Mouse (Mus musculus): ENCODE results near the gene Vmn1r67. TPM values are rescaled to one million over a fixed set of nuclear protein-coding genes. Genes with fewer than 3 reads are reported as not detected.

Vmn1r67 gene
- total RNA-seq (2021) = not detected
- long read RNA-seq, experiment 1 = 0 reads
- long read RNA-seq, experiment 2 = 0 reads

- no peak for DNase-seq (ENCODE audit: low spot score in 2 of 2)
Observed at GRCm38 (mm10) chr7:10443031-10443430, at the start of gene Vmn1r67. Gene Vmn1r67 (plus strand): TSS chr7:10443331.

- DNase-seq (ENCODE audit: low spot score in 2 of 2) = no peak
Observed at GRCm38 (mm10) chr7:10458166-10458565, 15.0 kb downstream of the Vmn1r67 start.

GRCm38 (mm10) chr7:10479813-10480212, 36.7 kb downstream of the Vmn1r67 start:
- DNase-seq (ENCODE audit: low spot score in 2 of 2) = no peak

- DNase-seq (ENCODE audit: low spot score in 2 of 2) = no peak
Observed at GRCm38 (mm10) chr7:10480588-10481233, 37.6 kb downstream of the Vmn1r67 start.

- DNase-seq (ENCODE audit: low spot score in 2 of 2) = peak; percentile 42 to 43
Observed at GRCm38 (mm10) chr7:10494786-10495521, 51.8 kb downstream of the Vmn1r67 start, which contains the start of gene Zik1. Gene Zik1 (minus strand): TSS chr7:10495394.

- no peak for DNase-seq (ENCODE audit: low spot score in 2 of 2)
Observed at GRCm38 (mm10) chr7:10495578-10495977, 52.4 kb downstream of the Vmn1r67 start.

Other genes starting within 250 kb of the Vmn1r67 start
- gene Vmn1r66, start 165.3 kb upstream of the Vmn1r67 start, total RNA-seq (2021) = not detected
- 1 to 10 TPM; 2.2 to 2.4 TPM for gene Zik1, start 52.1 kb downstream of the Vmn1r67 start, total RNA-seq (2021)
- gene Vmn1r68, start 115.2 kb downstream of the Vmn1r67 start, total RNA-seq (2021) = not detected
- not detected for gene Vmn1r69, start 170.3 kb downstream of the Vmn1r67 start, total RNA-seq (2021)
- not detected for gene Vmn1r70, start 188.2 kb downstream of the Vmn1r67 start, total RNA-seq (2021)
- not detected for gene Nlrp4b, start 244.5 kb downstream of the Vmn1r67 start, total RNA-seq (2021)